Mouse (Mus musculus) bone marrow, adult 2 months (tissue): Measurements from ENCODE around the gene Mid1.
"Not testable (repeated sequence)": the region's sequence is repeated elsewhere in the genome, so short reads cannot be mapped to it uniquely, and the experiment has no call there.

Experiments
- CTCF ChIP-seq: fragments of 200-500 bp; IDR thresholded peaks from 2 replicates; pipeline ENCODE4 v1.5.1; 2011; ENCODE audit warnings: low read length, control low read depth; ENCODE audit not compliant: control insufficient read depth, insufficient read depth
- POLR2A ChIP-seq: fragments of 200-500 bp; IDR thresholded peaks from 2 replicates; pipeline ENCODE4 v1.6.1; 2011; ENCODE audit warnings: low read depth, mild to moderate bottlenecking, control low read depth, low read length, borderline replicate concordance; ENCODE audit not compliant: control insufficient read depth

- not testable (repeated sequence) for TF ChIP-seq CTCF, POLR2A
Observed at GRCm38 (mm10) chrX:170009016-170009750, 324.2 kb downstream of the Mid1 start, which contains the start of gene Gm21887.
